Mouse (Mus musculus) right cerebral cortex, postnatal 14 days (tissue): ENCODE measurements around the gene Neurl4.
A peak's percentile ranks its signal among the peaks of the same experiment; 100 is the strongest.
"Not testable (repeated sequence)": the region's sequence is repeated elsewhere in the genome, so short reads cannot be mapped to it uniquely, and the experiment has no call there.

Experiments
- DNase-seq: peaks from one replicate; pipeline ENCODE4 v3.0.0; 2022

The Neurl4 gene

DNA sequence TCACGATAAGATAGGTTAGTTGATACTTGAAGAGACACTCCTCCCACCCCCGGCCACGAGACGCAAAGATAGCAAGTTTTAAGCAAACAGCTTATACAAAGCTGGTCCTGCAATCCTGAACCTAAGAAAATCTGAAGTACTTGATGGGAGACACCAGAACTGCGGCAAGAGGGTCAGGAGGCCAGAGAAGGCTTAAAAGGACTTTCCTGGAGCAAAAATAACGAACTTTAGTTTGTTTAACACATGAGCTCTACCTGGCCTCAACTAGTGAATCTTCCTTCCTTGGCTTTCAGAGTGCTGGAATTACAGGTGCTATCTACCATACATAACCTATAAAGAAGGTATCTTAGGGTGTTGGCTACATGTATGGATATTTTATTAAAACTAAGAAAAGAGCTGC, 33.8 kb downstream of the Neurl4 start:
- DNase-seq = no peak

DNA sequence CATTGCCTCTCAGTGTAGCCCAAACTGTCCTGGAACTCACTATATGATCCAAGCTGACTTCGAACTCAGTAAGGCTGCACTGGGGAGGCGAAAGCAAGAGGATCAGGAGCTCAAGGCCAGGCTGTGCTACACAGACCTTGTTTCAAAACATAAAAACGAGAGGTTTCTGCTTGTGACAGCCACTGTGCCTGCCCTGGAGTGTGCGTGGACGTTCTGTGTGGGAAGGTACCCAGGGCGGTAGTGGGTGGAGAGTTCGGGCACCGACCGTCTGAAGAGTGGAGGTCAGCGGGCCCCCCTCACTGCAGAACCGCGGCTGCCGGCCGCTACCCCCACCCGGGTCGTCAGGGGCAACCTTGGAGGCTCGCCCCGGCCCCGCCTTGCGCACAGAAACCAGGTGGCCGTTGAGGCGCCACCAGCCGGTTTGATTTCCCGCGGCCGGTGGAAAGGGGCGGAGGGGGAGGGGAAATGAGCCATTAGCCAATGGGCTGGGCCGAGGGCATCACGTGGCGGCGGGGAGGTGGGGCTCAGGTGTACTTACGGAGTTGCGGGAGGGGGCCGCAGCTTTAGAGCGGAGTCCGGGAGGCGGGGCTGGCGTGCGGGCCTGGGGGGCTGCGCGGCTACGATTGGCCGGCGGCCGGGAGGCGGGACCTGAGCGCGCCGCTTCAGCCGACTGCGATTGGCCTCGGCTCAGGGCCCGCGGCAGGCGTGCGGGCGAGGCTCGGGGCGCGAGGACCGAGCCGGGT, 34.4 kb downstream of the Neurl4 start, which contains the start of gene Ybx2:
Gene Ybx2, plus strand, starts transcription at position 660 of the 743 bp plus-strand sequence.
- peak; percentile 90 for DNase-seq

DNA sequence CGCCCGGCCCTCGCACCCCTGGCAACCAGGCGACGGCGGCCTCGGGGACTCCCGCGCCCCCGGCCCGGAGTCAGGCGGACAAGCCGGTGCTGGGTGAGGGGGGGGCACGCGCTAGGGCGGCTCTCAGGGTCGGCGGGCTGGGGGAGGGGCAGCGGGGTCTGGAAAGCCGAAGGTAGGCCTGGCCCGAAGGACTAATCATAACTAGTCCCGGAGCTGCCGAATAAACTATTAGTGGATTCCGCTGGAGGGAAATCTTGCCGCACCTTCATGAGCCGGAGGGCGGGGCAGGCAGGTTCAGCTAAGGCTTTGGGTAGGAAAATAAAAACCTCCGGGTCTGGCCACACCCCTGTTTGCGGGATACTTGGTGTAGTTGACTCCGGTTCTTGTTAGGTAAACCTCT, 35.3 kb downstream of the Neurl4 start:
- no peak for DNase-seq

DNA sequence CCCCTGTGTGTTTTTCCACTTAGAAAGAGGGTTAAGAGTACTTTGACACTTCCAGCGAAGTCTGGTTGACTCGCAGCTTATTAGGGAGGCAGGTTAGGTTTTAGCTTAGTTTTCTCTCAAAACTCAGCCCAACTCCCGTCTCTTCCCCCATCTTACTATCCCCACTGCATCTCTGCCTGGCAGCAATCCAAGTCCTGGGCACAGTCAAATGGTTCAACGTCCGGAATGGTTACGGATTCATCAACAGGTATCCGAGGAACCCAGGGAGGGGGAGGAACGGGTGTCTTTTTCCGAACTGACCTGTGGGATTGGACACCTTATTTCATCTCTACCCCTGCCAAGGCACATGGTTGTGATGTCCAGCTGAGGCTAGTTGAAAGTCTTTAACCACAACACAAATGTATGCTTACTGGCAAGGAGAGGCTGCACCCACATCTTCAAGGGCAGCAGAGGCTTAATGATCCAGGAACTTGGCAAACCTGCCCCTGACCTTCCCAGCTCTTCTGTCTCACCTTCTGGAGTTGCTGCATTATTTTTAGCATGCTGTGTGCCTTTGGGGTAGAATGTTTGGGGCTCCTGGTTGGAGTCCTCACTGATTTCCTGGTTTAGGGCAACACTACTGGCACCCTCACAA, 36.0 kb downstream of the Neurl4 start:
- DNase-seq = no peak

DNA sequence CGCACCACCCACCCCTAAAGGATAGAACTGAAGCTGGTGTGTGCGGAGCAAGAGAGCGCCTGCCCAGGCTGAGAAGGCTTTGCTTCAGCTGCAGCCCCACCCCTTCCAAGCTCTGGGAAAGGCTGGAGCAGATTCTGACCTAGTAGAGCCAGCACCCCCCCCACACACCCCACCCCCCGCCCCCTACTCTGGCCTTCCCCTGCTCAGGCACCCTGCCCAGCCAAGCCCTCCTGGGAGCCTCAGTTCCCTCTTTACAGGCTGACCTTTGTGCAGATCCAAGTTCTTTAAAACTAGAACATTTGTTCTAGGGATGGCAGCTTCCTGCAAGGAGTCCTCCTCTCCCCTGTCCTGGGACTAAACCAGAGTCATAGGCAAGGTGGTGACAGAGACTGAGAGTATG, 36.5 kb downstream of the Neurl4 start:
- DNase-seq = no peak

DNA sequence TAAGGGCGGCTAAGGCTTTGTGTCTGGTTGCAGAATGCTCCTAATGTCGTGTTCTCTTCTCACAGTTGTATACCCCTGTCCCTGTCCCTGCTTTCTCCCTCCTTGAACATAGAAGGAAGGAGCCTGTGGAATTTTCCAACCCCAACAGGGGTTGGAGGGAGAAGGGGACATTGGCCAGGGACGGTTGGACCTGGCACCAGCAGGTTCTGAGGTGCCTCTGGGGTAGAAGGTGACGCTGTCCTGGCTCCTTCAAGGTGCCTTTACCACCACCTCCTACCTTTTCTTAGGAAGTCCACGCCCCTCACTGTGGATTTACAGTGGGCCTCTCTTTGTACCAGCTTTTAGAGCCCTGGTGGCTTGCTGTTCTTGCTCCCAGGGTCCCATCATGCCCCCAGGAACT, 37.0 kb downstream of the Neurl4 start:
- DNase-seq = no peak

DNA sequence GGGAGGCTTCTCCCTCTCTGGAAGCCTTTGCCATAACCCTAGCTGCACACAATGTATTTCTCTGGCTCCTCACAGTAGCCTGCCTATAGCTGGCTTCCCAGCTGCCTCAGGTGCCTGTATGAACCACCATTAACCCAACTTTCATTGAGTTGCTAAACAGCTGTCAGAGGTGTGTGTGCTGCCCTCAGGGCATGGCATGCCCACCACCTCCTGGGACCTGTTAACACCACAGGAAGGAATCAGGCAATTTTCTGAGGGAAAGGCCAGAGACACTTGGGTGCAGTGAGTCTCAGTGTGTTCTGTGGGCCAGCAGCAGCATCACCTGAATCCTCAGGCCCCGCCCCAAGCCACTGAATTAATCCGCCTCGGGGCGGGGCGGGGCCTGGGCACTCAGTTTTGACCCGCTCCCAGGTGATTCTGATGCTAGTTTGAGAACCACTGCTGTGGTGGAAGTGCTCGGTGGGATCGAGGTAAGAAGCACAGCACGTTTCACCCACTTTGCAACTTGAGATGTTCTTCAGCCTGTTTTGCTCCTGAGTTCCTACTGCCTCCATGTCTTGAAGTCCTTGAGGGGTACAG, 37.6 kb downstream of the Neurl4 start:
- no peak for DNase-seq

DNA sequence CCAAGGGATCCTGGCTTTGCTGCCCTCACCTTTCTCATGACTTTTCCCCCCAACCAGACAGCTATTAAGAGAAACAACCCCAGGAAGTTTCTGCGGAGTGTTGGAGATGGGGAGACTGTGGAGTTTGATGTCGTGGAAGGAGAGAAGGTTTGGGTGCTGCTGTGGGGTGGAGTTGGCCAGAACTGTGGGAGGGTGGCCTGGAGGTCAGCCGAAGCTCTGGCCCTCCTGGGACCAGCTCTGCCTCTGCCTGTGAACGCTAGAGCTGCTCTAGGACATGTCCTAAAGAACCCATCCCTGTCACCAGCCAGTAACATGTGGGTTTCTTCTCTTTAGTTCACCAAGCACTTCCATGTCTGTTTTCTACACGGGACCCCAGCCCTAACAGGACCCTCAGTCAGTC, 38.3 kb downstream of the Neurl4 start:
- DNase-seq = no peak

DNA sequence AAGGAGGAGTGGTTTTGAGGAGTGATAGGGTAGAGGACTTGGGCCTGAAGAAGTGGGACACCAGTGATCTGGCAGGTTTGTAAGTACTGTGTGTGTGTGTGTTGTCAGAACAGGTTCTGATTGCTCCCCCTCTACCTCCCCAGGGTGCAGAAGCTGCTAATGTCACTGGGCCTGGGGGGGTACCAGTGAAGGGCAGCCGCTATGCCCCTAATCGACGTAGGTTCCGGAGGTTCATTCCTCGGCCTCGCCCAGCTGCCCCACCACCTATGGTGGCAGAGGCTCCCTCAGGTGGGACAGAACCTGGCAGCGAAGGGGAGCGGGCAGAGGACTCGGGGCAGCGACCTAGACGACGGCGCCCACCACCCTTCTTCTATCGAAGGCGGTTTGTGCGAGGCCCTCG, 38.9 kb downstream of the Neurl4 start:
- DNase-seq = no peak

DNA sequence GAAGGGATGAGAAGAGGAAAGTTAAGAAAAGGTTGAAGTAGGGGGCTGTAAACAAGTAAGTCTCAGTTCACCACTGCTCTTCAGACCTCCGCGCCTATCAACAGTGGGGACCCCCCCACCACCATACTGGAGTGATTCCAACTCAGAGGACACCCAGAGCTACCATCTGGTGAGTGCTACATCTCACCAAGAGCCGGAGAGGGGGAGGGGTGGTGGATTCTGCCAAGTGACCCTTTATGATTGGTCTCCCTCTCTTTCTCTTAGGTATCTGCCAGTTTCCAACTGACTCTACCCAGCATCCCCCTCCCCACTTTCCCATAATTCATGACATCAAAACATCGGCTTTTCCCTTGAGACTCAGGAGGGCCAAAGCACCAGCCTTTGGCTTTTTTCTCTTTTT, 40.1 kb downstream of the Neurl4 start:
- DNase-seq = no peak

DNA sequence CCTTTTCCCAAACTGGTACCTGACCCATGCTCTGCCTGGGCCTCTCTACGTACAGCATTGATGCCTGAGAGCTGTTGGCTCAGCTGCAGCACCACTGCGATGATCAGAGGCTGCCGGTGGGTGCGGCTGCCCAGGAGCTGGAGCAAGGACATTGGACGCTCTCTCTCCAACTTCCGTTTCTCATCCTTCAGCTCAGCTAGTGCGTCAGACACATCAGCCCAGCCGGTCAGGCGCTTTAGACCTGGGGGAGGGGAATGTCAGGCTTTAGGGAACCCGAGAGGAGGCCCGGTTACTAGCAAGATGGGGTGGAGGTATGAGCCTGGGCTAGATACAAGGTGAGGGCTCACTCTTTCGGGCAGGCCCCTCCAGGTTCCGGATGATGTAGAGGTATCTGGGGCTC, 44.3 kb downstream of the Neurl4 start:
- DNase-seq = no peak

DNA sequence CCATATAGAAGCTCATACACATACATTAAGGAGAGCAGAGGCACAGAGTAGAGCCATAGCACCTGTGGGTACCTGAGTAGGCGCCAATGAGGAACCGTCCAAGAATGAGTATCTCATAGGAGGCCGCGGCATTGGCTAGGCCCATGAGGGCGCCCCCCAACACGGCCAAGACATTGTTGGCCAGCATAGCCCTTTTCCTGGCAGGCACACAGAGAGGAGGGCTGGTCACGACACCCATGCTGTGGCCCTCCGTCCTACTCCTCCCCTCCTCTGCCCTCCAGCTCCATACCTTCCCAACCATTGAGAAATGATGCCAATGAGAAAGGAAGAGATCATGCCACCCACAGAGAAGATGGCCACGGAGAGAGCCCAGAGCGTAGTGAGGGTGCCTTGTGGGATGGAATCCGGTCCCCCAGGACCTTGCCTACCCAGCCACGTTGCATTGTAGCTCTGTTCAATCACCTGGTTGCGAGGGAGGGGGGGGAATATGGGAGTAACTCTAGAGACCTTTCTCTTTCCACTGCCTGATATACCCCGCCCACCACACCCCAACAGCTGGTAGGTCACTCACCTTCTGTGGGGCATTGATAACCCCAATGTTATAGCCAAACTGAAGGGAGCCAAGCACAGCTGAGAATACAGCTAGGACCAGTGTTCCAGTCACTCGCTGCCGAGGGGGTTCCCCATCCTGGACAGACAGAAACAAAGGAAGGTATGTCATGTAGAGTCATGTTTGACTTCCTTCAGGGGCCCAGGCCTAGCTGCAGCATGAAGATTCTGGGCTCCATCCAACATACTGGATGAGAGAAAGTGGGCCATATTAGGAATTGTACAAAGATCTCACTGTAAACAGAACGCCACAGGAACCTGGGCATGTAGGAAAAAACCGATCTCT, 45.4 kb downstream of the Neurl4 start:
- no peak for DNase-seq

DNA sequence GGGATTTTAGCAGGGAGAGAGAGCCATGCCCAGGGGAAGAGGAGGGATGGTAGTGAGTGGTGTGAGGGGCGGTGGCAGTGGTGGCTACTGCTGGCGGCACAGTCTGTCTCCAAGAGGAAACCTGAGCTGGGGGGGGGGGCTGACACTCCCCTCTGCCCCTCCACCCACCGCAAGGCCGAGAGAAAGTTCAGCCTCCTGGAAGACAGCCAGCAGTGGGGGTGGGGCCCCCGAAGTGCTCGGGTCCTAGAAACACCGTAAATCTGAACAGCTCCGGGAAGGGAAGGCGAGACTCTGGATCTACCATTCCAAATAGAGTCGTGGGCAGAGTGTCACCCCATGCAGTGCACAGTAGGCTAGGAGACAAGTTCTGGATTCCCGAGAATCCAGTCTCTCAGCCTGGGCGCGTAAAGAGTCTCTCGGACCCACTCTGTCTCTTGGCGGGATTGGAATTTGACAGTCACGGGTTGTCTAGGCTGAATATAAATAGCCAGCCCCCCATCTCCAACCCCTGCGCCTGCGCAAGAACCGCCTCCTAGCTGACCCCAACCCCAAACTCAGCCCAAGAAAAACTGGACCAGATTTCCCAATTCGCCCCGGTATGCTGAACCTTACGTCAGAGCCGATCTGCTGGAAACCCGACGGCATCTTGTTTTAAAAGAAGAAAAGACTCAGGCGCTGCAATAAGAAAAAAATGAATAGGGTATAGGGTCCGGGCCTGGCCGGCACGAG, 46.6 kb downstream of the Neurl4 start:
- no peak for DNase-seq

DNA sequence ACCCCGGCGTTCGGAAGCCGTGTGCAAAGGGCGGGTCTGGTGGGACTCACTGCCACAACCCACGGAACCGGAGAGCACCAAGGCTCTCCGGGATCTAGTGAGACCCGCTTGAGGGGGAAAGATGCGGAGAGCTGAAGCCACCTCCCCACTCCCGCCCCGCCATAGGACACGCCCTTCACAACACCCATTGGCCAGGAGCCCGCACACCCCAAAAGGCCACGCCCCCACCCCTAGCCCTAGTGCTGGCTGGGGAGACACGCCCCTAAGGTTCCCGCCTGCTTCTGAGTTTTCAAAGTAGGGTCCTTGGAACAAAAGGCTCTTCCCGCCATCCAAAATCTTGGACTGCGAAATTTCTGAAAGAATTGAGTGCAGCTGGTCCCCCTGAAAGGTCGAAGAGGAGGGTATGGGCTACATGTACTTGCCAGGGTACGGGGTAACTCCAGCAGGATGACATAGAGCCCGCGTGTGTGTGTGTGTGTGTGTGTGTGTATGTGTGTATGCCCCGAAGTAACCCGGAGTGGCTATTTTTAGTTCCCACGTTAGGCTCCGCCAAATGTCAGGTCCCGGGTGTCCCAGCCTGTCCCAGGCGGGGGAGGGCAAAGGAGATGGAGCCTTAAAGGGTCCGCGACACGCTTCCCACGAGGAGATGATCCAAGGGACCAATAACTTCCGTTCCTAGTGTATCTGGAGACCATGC, 47.3 kb downstream of the Neurl4 start, which contains the start of gene Slc2a4:
Gene Slc2a4, minus strand, starts transcription at position 123 of the 697 bp plus-strand sequence.
- DNase-seq = peak; percentile 73

DNA sequence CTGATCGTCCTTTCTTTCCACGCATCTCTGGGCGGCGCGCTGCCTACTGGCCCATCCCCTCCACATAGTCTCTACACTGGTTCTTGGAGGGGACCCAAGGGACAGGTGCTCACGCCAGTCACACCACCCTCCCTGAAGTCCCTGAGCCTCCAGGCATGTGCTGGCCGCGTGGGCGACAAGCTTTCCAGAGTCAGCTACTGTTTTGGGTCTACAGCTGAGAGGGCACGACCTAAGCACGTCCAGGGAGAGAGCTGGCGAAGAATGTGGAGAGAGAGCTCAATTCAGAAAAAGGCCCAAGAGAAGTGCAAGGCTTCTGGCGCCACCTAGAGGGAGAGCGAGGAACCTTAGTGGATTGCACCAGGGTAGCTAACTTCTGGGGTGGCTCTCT, 47.9 kb downstream of the Neurl4 start:
- peak; percentile 80 for DNase-seq

DNA sequence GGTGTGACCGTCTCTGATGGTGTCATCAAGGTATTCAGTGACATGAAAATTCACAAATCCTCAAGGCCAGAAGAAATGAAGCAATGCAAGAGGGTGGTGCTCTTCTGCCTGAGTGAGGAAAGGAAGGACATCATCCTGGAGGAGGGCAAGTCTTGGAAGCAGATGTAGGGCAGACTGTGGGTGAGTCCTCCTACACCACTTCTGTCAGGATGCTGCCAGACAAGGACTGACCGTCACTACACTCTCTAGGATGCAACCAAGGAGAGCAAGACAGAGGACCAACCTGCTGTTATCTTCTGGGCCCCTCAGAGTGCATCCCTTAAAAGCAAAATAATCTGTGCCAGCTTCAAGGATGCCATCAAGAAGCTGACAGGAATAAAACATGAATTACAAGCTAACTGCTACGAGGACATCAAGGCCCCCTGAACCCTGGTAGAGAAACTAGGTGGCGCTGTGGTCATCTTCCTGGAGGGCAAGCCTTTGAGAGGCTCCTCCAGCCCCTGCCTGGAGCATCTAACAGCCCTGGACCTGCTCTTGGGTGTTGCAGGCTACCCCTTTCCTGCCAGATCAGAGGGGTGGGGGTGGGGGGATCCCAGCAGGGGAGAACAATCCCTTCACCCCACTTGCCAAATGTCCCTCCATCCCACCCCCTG, 50.1 kb downstream of the Neurl4 start:
- DNase-seq = no peak

DNA sequence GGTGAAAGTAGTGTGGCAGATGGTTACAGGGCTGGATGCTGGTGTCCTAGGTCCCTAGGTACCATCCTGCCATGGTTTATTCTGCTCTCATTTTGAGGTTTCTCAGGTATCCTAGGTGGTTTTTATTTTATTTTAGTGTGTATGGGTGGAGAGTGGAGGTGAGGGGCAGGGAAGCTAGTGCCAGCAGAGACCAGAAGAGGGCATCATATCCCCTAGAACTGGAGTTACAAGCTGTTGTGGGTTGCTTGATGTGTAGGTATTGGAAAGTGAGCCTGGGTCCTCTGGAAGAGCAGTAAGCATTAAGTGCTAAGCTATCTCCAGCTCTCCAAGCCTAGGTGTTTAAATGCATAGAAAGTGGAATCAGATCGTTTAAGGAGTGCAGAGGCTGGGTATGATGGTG, 51.4 kb downstream of the Neurl4 start:
- DNase-seq = no peak

DNA sequence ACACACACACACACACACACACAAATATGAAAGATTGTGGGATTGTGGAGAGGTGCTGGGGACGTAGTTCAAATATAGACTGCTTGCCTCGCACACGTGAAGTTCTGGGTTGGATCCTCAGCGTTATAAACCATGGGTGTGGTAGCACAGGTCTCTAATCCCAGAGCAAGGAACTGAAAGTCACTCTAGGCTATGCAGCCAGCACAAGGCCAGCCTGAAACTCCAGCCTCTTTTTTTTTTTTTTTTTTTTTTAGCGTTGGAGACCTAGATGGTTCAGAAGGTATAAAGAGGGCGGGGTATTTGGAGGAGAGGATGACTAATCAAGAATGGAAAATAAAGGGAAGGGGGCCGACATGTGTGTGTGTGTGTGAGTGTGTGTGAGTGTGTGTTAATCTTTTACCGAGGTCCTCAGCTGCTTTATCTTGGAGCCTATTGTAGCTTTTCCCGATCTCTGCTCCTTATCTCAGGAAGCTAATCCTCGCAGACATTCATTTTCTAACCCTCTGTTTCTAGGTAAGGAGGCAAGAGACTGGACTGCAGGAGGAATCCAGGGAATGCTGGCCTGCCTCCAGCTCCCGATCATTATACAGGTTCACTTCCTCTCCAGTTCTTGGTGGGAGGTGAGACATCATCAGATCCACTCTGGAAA, 52.5 kb downstream of the Neurl4 start:
- no peak for DNase-seq

DNA sequence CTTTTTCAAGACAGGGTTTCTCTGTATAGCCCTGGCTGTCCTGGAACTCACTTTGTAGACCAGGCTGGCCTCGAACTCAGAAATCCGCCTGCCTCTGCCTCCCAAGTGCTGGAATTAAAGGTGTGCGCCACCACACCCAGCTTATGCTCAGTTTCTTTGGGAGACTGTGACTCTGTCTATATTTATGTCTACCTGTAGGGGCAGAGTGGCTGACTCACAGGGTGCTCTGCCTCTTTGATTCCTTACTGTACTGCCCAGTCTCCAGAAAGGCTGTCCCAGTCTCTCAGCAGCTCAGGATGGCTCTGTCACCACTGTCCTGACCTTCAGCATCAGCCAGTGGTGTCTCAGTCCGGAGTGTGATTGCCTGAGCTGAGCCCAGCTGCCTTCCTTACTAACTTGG, 54.7 kb downstream of the Neurl4 start:
- DNase-seq = not testable (repeated sequence)

DNA sequence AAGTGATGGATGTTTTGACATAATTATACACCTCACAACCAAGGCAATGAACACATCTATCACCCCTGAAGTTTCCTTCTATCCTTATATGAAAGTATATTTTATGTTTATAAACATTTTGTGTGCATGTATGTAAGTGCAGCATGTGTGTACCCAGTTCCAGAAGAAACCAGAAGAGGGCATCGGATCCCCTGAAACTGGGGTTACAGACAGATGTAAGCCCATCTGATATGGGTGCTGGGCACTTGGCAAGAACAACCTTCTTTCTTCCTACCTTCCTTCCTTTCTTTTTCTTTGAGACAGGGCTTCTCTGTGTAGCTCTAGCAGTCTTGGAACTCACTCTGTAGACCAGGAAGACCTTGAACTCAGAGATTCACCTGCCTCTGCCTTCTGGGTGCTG, 55.3 kb downstream of the Neurl4 start:
- DNase-seq = no peak

DNA sequence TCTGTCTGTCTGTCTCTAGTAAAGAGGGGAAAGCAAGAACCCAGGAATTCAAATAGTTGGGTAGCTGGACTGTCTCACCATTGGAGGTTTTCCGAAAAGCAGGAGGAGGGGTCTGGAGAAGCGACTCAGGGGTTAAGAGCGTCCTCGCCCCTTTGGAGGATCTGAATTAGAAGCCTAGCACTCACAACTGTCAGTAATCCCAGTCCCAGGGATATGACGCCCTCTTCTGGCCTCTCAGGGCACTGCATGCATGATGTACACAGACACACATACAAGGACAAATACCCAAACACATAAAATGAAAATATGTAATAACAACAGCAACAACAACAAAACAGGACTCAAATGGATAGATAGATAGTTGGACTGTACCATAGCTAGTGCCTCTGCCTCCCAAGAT, 59.7 kb downstream of the Neurl4 start:
- no peak for DNase-seq
